Mouse (Mus musculus) neural tube, postnatal 0 days (tissue): ENCODE results near the gene Capn11. TPM values are rescaled to one million over a fixed set of nuclear protein-coding genes. Genes with fewer than 3 reads are reported as not detected.

ENCODE experiments used
- polyA plus RNA-seq: library from polyadenylated mRNA; unstranded; fragments of >200 nt; fragmentation: Nextera tagmentation; extraction: Ambion mirVana; gene quantifications from 2 replicates; pipeline ENCODE4 v1.2.1, GENCODE M21; 2015

The Capn11 gene
- polyA plus RNA-seq, result 0.09 and 0.26 TPM in 2 replicates

DNA sequence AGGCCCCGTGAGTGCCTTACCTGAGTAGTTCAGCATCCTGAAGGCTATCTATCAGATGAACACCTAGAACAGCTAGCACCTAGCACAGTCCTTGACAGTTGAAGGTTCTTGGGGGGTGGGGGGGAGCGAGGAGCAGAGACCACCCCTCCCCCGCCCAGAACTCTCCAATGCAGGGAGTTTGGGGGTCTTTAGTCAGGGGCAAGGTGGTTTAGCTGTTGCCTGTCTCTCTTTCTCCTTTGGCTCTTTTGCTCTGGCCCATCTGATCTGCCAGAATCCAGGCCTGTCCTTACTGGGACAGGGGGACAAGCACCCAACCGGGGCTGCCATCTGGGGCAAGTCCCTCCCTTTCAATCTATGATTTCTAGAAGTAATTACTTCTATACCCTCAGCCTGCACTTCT is at the start of gene Capn11:
Capn11 (minus strand) TSS at position 101 of the 400 bp plus-strand sequence.

DNA sequence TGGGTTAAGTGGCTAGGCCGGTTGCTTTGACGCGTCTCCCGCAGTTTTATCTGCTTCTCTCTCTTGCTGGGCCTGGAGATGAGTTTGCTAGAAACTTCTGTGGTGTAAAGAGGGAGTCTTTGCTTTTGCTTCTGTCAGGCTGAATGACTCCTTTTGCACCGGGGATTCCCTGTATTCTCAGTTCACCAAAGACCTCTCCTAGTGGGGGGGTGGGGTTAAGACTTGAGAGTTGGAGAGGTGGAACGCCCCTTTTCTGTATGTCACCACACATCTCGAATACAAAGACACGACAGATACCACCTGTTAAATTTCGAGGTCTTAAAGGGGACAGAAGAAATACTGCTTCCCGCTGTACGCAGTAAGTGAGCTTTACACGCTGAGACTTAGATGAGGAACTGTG is 27.6 kb upstream of the Capn11 start, which contains the start of gene Tmem63b:
Tmem63b (minus strand) TSS at position 190 of the 400 bp plus-strand sequence.

GRCm38 (mm10) chr17:45686093-45686619 is 27.0 kb upstream of the Capn11 start, which contains the start of gene Mrpl14:
Mrpl14 (plus strand) TSS chr17:45686322.

DNA sequence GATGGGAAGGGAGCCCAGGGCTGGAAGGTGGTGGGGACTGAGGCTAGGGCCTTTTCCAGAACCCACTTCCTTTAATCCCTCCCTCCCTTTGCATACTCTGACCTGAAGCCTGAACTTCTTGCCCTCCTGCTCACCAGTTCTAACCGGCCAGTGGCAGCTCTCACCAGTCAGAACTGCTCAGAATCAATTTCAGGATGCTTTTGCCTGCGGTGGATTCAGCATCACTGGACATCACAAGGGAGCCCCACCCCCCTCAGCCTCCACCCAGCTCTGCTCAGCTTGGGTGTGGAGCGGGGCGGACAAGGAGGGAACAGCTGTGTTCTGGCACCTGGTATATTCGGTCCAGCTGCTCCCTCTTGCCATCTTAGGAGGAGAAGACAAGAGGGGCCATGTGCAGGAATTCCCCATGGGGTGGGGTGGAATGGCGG is 57.2 kb downstream of the Capn11 start, which contains the start of gene Mymx:
Mymx (minus strand) TSS at position 226 of the 428 bp plus-strand sequence.

DNA sequence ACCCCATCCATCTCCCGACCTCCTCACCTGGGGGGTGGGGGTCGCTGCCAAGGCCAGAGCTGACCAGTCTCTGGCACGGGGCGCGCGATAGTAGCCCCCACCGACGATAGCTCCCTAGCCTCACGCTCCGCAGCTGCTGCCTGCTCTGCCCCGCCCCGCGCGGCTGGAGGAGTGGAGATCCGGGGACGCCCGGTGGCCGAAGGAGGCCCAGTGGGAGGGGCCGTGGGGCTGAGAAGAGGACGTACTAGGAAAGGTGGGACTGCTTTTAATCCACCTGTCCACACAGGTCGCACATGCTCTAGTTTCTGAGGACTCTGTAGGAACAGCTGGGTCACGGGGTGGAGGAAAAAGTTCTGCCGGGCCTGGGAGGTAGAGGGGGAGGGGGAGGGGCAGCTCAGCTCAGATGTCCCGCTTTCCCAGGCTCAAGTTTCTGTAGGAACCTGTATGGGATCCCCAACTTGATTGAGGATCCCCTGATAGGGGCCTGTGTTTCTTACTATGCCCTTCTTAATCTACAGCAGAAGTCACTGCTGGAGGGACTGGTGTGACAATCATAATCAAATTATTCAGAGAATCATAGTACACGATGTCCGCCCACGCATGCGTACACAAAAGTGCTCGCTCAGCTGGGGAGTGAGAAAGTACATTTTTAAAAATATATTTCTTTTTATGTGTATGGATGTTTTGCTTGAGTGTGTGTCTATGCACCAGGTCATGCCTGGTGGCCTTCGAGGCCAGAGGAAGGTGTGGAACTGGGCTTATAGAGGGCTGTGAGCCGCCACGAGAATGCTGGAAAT is 59.5 kb downstream of the Capn11 start, which contains the start of gene Slc29a1:
Slc29a1 (minus strand) TSS at position 161 of the 797 bp plus-strand sequence.

Other genes starting within 250 kb of the Capn11 start
- gene Cdc5l, start 225.6 kb downstream of the Capn11 start, polyA plus RNA-seq, result 50.7 and 51.1 TPM in 2 replicates
- gene Spats1, start 183.9 kb downstream of the Capn11 start, polyA plus RNA-seq, result 3.4 and 3.6 TPM in 2 replicates
- gene Aars2, start 152.5 kb downstream of the Capn11 start, polyA plus RNA-seq, result 13.2 and 15.3 TPM in 2 replicates
- 3.4 and 5.1 TPM in 2 replicates for gene Tcte1, start 135.9 kb downstream of the Capn11 start, polyA plus RNA-seq
- gene Tmem151b, start 109.6 kb downstream of the Capn11 start, polyA plus RNA-seq, result 20.9 and 21.1 TPM in 2 replicates
- gene Nfkbie, start 103.6 kb downstream of the Capn11 start, polyA plus RNA-seq, result 4.0 and 4.4 TPM in 2 replicates
- 89.0 and 94.0 TPM in 2 replicates for gene Slc35b2, start 95.5 kb downstream of the Capn11 start, polyA plus RNA-seq
- 1,341 and 1,373 TPM in 2 replicates for gene Hsp90ab1, start 86.1 kb downstream of the Capn11 start, polyA plus RNA-seq
- gene Slc29a1, start 59.7 kb downstream of the Capn11 start, polyA plus RNA-seq, result 34.0 and 38.0 TPM in 2 replicates
- not detected in 2 replicates for gene Mymx, start 57.2 kb downstream of the Capn11 start, polyA plus RNA-seq
- gene Mrpl14, start 27.0 kb upstream of the Capn11 start, polyA plus RNA-seq, result 144 and 145 TPM in 2 replicates
- gene Tmem63b, start 27.6 kb upstream of the Capn11 start, polyA plus RNA-seq, result 121 and 132 TPM in 2 replicates
- 0.44 TPM in 1 of 2 replicates, not detected in the other for gene 1600014C23Rik, start 74.5 kb upstream of the Capn11 start, polyA plus RNA-seq